Mouse (Mus musculus): ENCODE data around the gene Cnot2. TPM values are rescaled to one million over a fixed set of nuclear protein-coding genes. Genes with fewer than 3 reads are reported as not detected.

Cnot2 gene
- polyA plus RNA-seq, 1 experiment from 2014 or later, result 73.4 TPM

- 89% methylated on average over 12 of the region's 12 CpGs for WGBS
- no peaks in the 10 kb centered on the region for H3K36me3 ChIP-seq (ENCODE audit: insufficient read depth, low read length)
- no peak for DNase-seq (ENCODE audit: low spot score)
- no peaks in the 10 kb centered on the region for H3K4me1 ChIP-seq (replicated peaks; ENCODE audit: insufficient read depth, low read length)
- TF ChIP-seq CTCF (IDR thresholded peaks at IDR 0.05; ENCODE audit: low read depth), result no peak
- no peak overlapping the region for H3K9ac ChIP-seq (ENCODE audit: low read depth, low read length)
- H3K4me2 ChIP-seq (ENCODE audit: low read length), result no peak overlapping the region
- no peak overlapping the region for H3K27ac ChIP-seq
- no peaks in the 10 kb centered on the region for H3K27me3 ChIP-seq (ENCODE audit: insufficient read depth, low read length)
- no peak for ATAC-seq (replicated peaks; ENCODE audit: low FRiP score, low read depth)
- H3K9me3 ChIP-seq (replicated peaks; ENCODE audit: low read length), result no peaks in the 10 kb centered on the region
- no peak overlapping the region for H3K4me3 ChIP-seq (replicated peaks; ENCODE audit: low read depth, low read length)
These were observed 135.3 kb downstream of the Cnot2 start for GRCm38 (mm10) chr10:116446040-116446439.

GRCm38 (mm10) chr10:116444826-116445225, 136.5 kb downstream of the Cnot2 start:
- Histone ChIP-seq H3K4me1 (replicated peaks; ENCODE audit: insufficient read depth, low read length) (no peaks in the 10 kb centered on the region), H3K27ac (no peak overlapping the region), H3K9me3 (replicated peaks; ENCODE audit: low read length) (no peaks in the 10 kb centered on the region), H3K27me3 (ENCODE audit: insufficient read depth, low read length) (no peaks in the 10 kb centered on the region), H3K36me3 (ENCODE audit: insufficient read depth, low read length) (no peaks in the 10 kb centered on the region), H3K4me2 (ENCODE audit: low read length) (no peak overlapping the region), H3K9ac (ENCODE audit: low read depth, low read length) (no peak overlapping the region), H3K4me3 (replicated peaks; ENCODE audit: low read depth, low read length) (no peak overlapping the region)
- ATAC-seq (replicated peaks; ENCODE audit: low FRiP score, low read depth) (no peak), DNase-seq (ENCODE audit: low spot score) (no peak)
- no peak for TF ChIP-seq CTCF (IDR thresholded peaks at IDR 0.05; ENCODE audit: low read depth)
- 95% methylated on average over 8 of the region's 8 CpGs for WGBS

GRCm38 (mm10) chr10:116444371-116444770, 136.9 kb downstream of the Cnot2 start:
- Histone ChIP-seq H3K4me3 (replicated peaks; ENCODE audit: low read depth, low read length) (no peak overlapping the region), H3K9me3 (replicated peaks; ENCODE audit: low read length) (no peaks in the 10 kb centered on the region), H3K27me3 (ENCODE audit: insufficient read depth, low read length) (no peaks in the 10 kb centered on the region), H3K9ac (ENCODE audit: low read depth, low read length) (no peak overlapping the region), H3K4me1 (replicated peaks; ENCODE audit: insufficient read depth, low read length) (no peaks in the 10 kb centered on the region), H3K4me2 (ENCODE audit: low read length) (no peak overlapping the region), H3K27ac (no peak overlapping the region), H3K36me3 (ENCODE audit: insufficient read depth, low read length) (no peaks in the 10 kb centered on the region)
- TF ChIP-seq CTCF (IDR thresholded peaks at IDR 0.05; ENCODE audit: low read depth), result no peak
- DNase-seq (ENCODE audit: low spot score) (no peak), ATAC-seq (replicated peaks; ENCODE audit: low FRiP score, low read depth) (no peak)
- 94% methylated on average over 10 of the region's 10 CpGs for WGBS

DNA sequence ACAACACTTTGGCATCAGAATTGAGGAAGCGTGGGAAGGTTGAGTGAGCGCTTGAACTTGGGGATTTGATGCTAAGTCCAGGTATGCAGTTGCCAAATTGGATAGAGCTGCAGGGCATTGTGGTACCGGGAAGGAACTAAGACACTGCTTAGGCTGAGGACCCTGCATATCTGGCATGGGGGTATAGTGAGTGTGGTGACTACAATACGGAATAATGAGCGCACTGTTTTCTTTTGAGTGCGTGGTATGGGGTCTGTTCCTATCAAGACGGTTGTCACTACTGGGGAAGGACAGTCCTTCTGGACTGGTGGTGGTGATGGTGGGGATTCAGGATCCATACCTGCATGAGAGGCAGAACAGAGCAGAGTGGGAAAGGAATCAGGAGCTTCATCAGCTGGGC, 140.4 kb downstream of the Cnot2 start:
- ATAC-seq (replicated peaks; ENCODE audit: low FRiP score, low read depth), result no peak
- no peak for TF ChIP-seq CTCF (IDR thresholded peaks at IDR 0.05; ENCODE audit: low read depth)
- H3K9ac ChIP-seq (ENCODE audit: low read depth, low read length), result no peak overlapping the region
- no peaks in the 10 kb centered on the region for H3K36me3 ChIP-seq (ENCODE audit: insufficient read depth, low read length)
- H3K4me2 ChIP-seq (ENCODE audit: low read length), result no peak overlapping the region
- no peak overlapping the region for H3K4me3 ChIP-seq (replicated peaks; ENCODE audit: low read depth, low read length)
- 93% methylated on average over 7 of the region's 7 CpGs for WGBS
- no peak overlapping the region for H3K27ac ChIP-seq
- no peaks in the 10 kb centered on the region for H3K4me1 ChIP-seq (replicated peaks; ENCODE audit: insufficient read depth, low read length)
- no peaks in the 10 kb centered on the region for H3K27me3 ChIP-seq (ENCODE audit: insufficient read depth, low read length)
- DNase-seq (ENCODE audit: low spot score), result no peak
- peaks cover 5% of the 10 kb centered on the region; the same call in 1 of the 2 replicates for H3K9me3 ChIP-seq (replicated peaks; ENCODE audit: low read length)

- WGBS, result 79% methylated on average over 10 of the region's 10 CpGs
- H3K9me3 ChIP-seq (replicated peaks; ENCODE audit: low read length), result peaks cover 5% of the 10 kb centered on the region; the same call in 1 of the 2 replicates
- H3K27me3 ChIP-seq (ENCODE audit: insufficient read depth, low read length), result no peaks in the 10 kb centered on the region
- H3K36me3 ChIP-seq (ENCODE audit: insufficient read depth, low read length), result no peaks in the 10 kb centered on the region
- no peak overlapping the region for H3K27ac ChIP-seq
- no peak for DNase-seq (ENCODE audit: low spot score)
- H3K4me2 ChIP-seq (ENCODE audit: low read length), result no peak overlapping the region
- H3K4me3 ChIP-seq (replicated peaks; ENCODE audit: low read depth, low read length), result no peak overlapping the region
- H3K9ac ChIP-seq (ENCODE audit: low read depth, low read length), result no peak overlapping the region
- no peaks in the 10 kb centered on the region for H3K4me1 ChIP-seq (replicated peaks; ENCODE audit: insufficient read depth, low read length)
- no peak for ATAC-seq (replicated peaks; ENCODE audit: low FRiP score, low read depth)
- TF ChIP-seq CTCF (IDR thresholded peaks at IDR 0.05; ENCODE audit: low read depth), result no peak
These were observed 141.2 kb downstream of the Cnot2 start for GRCm38 (mm10) chr10:116440088-116440487.

DNA sequence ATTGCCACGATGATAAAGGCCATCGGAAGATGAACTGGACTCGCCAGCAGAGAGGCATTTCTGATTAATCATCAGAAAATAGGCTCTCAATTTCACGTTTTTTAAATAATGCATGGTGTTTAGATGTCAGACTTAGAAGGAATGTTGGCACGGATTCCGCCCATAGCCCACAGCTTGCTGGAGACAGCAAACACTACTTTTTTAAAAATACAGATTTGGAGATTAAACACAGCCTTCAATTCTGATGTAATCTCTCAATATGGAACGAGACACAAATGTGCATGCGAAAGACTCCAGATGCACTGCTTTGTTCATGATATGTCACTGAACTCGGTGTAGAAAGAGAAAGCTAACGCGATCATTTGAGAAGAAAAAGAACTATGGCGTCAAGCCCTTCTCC, 145.9 kb downstream of the Cnot2 start:
- H3K27me3 ChIP-seq (ENCODE audit: insufficient read depth, low read length), result no peaks in the 10 kb centered on the region
- no peak overlapping the region for H3K9ac ChIP-seq (ENCODE audit: low read depth, low read length)
- H3K4me1 ChIP-seq (replicated peaks; ENCODE audit: insufficient read depth, low read length), result no peaks in the 10 kb centered on the region
- WGBS, result 82% methylated on average over 12 of the region's 12 CpGs
- DNase-seq (ENCODE audit: low spot score) (no peak), ATAC-seq (replicated peaks; ENCODE audit: low FRiP score, low read depth) (no peak)
- H3K4me2 ChIP-seq (ENCODE audit: low read length), result no peak overlapping the region
- no peaks in the 10 kb centered on the region for H3K36me3 ChIP-seq (ENCODE audit: insufficient read depth, low read length)
- no peak overlapping the region for H3K4me3 ChIP-seq (replicated peaks; ENCODE audit: low read depth, low read length)
- peaks cover 5% of the 10 kb centered on the region; the same call in 1 of the 2 replicates for H3K9me3 ChIP-seq (replicated peaks; ENCODE audit: low read length)
- TF ChIP-seq CTCF (IDR thresholded peaks at IDR 0.05; ENCODE audit: low read depth), result no peak
- H3K27ac ChIP-seq, result no peak overlapping the region

Small RNA genes lying within 50 kb of the gene (microRNA-seq; reads per million reads assigned to microRNA genes)
- gene Gm25190, result not detected

Other genes with a start within 250 kb of the Cnot2 start
- gene Kcnmb4, start 107.6 kb downstream of the Cnot2 start, polyA plus RNA-seq (2015; fragmentation: Nextera tagmentation; extraction: Ambion mirVana), result 1.5 and 1.9 TPM in 2 replicates

Data from kidney, postnatal 0 days (tissue).